Mouse (Mus musculus) lung, adult 2 months (tissue): ENCODE results near the gene Odf4.

Experiments used
- CTCF ChIP-seq: fragments of 200-500 bp; IDR thresholded peaks from 2 replicates; pipeline ENCODE4 v1.5.1; 2011; ENCODE audit warnings: mild to moderate bottlenecking, low read length, control low read depth; ENCODE audit not compliant: insufficient read depth
- POLR2A ChIP-seq: fragments of 200-500 bp; IDR thresholded peaks from 2 replicates; pipeline ENCODE4 v1.6.1; 2011; ENCODE audit warnings: low read depth, mild to moderate bottlenecking, control low read depth, low read length, borderline replicate concordance; ENCODE audit errors: extremely low read depth

DNA sequence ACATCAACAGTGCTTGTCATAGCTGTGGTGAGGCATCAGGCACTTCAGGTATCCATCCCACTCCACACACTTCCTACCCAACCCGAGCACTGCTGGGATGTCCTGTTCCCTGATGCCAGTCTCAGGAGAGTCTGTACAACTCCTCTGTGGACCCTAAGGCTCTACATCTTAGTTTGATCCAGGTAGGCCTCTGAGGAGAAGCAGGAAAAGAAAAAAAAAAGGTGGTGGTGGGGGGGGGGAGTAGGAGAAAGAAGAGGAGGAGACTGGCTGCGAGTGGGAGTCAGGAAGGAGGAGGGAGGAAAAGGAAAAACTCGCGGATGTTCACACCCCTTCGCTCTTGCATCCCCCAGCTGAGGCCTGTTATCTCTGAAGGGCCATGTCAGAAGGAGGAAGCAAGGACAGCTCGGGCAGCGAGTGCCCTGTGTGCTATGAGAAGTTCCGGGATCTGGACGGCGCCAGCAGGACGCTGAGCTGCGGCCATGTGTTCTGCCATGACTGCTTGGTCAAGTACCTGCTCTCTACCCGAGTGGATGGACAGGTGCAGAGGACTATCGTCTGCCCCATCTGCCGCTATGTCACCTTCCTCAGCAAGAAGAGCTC, 34.5 kb downstream of the Odf4 start:
- TF ChIP-seq POLR2A (no peak), CTCF (no peak)
